Mouse (Mus musculus) lung, embryonic 14.5 days (tissue): ENCODE measurements around the gene Tmprss13. TPM values are rescaled to one million over a fixed set of nuclear protein-coding genes. Genes with fewer than 3 reads are reported as not detected.

ENCODE experiments used
- ATAC-seq: fragments of 200-750 bp; cut with Nextera tagmentation; 2 replicates; pipeline ENCODE4 v1.8.0; 2017; ENCODE audit warnings: mild to moderate bottlenecking, moderate TSS enrichment, moderate library complexity; ENCODE audit not compliant: insufficient read depth
- DNase-seq: peaks from one replicate; pipeline ENCODE4 v3.0.0-alpha.2; 2015
- H3K27ac ChIP-seq: fragments of 300-500 bp; sonication (generic); 2 replicates; pipeline ENCODE4 v1.5.1; 2014; ENCODE audit warnings: low read depth, mild to moderate bottlenecking, moderate library complexity
- H3K27me3 ChIP-seq: fragments of 300-500 bp; sonication (generic); 2 replicates; pipeline ENCODE4 v1.6.1; 2014; ENCODE audit warnings: low read length, control low read depth; ENCODE audit not compliant: insufficient read depth
- H3K36me3 ChIP-seq: fragments of 300-500 bp; sonication (generic); 2 replicates; pipeline ENCODE4 v1.6.1; 2014; ENCODE audit warnings: control low read depth; ENCODE audit not compliant: insufficient read depth
- H3K4me1 ChIP-seq: fragments of 300-500 bp; sonication (generic); 2 replicates; pipeline ENCODE4 v1.6.1; 2014; ENCODE audit warnings: antibody characterized with exemption, control low read depth; ENCODE audit not compliant: insufficient read depth
- H3K4me2 ChIP-seq: fragments of 300-500 bp; sonication (generic); 2 replicates; pipeline ENCODE4 v1.6.1; 2014; ENCODE audit warnings: mild to moderate bottlenecking
- H3K4me3 ChIP-seq: fragments of 300-500 bp; sonication (generic); 2 replicates; pipeline ENCODE4 v1.5.1; 2014; ENCODE audit warnings: low read depth, low read length
- H3K9ac ChIP-seq: fragments of 300-500 bp; sonication (generic); 2 replicates; pipeline ENCODE4 v1.6.1; 2014
- H3K9me3 ChIP-seq: fragments of 300-500 bp; sonication (generic); 2 replicates; pipeline ENCODE4 v1.6.1; 2016; ENCODE audit warnings: low read depth, low read length, control low read depth
- CTCF ChIP-seq: IDR thresholded peaks from 2 replicates; pipeline ENCODE4 v1.5.1; 2016; ENCODE audit warnings: antibody characterized with exemption, low read depth
- WGBS: fragments of 180-500 bp; shearing (Covaris S2); extraction: QIAGEN DNeasy Blood & Tissue Kit; methylation state at CpG from one replicate; pipeline ENCODE4 v1.1.7; 2014; 5-methylcytosine and 5-hydroxymethylcytosine counted together
- polyA plus RNA-seq: library from polyadenylated mRNA; unstranded; fragments of >200 nt; fragmentation: Nextera tagmentation; extraction: Ambion mirVana; gene quantifications from 2 replicates; pipeline ENCODE4 v1.2.1, GENCODE M21; 2014

The Tmprss13 gene
- polyA plus RNA-seq, 1 experiment from 2014 or later, result 0.12 TPM

DNA sequence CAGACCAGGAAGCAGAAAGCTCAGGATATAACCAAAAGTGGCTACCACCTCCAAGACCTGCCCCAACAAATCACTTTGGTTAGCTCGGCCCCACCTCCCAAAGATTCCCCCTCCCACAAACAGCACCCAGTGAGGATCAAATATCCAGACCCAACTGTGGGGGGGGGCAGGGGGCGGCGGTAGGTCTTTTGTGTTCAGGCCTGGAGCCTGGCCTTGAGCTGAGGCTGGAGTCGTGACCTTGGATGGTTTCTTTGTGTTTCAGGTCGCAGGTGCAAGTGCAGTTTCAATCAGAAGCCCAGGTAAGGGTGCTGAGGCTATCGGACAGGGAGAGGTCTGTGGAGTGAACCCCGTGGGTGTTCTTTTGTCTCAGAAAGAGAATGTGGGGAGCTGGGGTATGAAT is 72.4 kb downstream of the Tmprss13 start:
- Histone ChIP-seq H3K4me3 (no peak overlapping the region), H3K9me3 (no peaks in the 10 kb centered on the region), H3K36me3 (peaks cover 8% of the 10 kb centered on the region; the same call in 1 of the 2 replicates), H3K27ac (no peak overlapping the region), H3K4me2 (no peak overlapping the region), H3K9ac (no peak overlapping the region), H3K27me3 (no peaks in the 10 kb centered on the region), H3K4me1 (no peaks in the 10 kb centered on the region)
- DNase-seq (no peak), ATAC-seq (no peak)
- 71% methylated on average over 7 of the region's 7 CpGs for WGBS
- no peak for TF ChIP-seq CTCF

DNA sequence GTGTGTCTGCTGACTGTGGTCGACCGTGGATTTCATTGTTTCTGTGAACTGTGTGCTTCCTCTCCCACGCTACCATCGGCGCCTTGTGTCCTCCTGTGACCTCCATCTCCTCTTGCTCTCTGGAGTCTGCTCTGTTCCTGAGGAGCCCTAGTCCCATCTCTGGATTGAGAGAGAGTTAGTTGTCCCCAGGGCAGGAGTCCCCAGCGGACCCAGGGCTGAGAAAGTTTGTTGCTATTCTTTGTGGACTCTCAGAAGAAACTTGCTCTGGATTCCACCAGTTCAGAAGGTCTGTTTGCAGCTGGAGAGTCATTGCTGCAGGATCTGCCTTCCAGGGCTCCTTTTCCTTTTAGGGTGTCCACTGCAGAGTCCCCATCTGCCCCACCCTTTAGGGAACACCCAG is 76.3 kb downstream of the Tmprss13 start:
- ATAC-seq, result no peak
- no peak for TF ChIP-seq CTCF
- DNase-seq, result no peak
- Histone ChIP-seq H3K4me2 (no peak overlapping the region), H3K27me3 (no peaks in the 10 kb centered on the region), H3K9ac (no peak overlapping the region), H3K9me3 (no peaks in the 10 kb centered on the region), H3K27ac (no peak overlapping the region), H3K36me3 (peaks cover 8% of the 10 kb centered on the region; the same call in 1 of the 2 replicates), H3K4me3 (no peak overlapping the region), H3K4me1 (no peaks in the 10 kb centered on the region)
- WGBS, result 79% methylated on average over 6 of the region's 6 CpGs

DNA sequence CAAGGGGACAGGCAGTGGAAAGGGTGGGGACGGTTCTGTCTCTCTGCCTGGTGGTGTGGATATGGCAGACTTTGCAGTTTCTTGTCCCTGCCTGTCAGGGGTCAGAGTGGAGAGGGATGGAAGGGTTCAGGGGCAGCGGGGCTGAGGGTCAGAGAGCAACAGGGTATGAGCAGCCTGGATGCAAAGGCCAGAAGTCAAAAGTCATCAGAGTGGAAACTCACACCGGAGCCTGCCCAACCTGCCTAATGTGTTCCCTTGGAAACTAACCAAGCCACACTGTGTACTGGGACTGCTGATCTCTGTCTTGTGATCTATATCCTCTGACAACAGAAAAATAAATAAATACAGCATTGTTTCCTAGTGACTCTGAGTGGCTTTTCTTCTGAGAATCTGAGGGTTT is 76.9 kb downstream of the Tmprss13 start:
- Histone ChIP-seq H3K4me1 (no peaks in the 10 kb centered on the region), H3K27me3 (no peaks in the 10 kb centered on the region), H3K9me3 (no peaks in the 10 kb centered on the region), H3K9ac (no peak overlapping the region), H3K4me2 (no peak overlapping the region), H3K36me3 (peaks cover 8% of the 10 kb centered on the region; the same call in 1 of the 2 replicates), H3K4me3 (no peak overlapping the region), H3K27ac (no peak overlapping the region)
- ATAC-seq (no peak), DNase-seq (no peak)
- TF ChIP-seq CTCF, result no peak
- WGBS, result 32% methylated on average over 3 of the region's 3 CpGs

Other genes starting within 250 kb of the Tmprss13 start
- gene Jaml, start 239.9 kb upstream of the Tmprss13 start, polyA plus RNA-seq, result 0.30 and 0.45 TPM in 2 replicates
- gene Scn2b, start 201.3 kb upstream of the Tmprss13 start, polyA plus RNA-seq, result 3.2 and 3.9 TPM in 2 replicates
- gene Scn4b, start 180.7 kb upstream of the Tmprss13 start, polyA plus RNA-seq, result not detected in 2 replicates
- 0.13 TPM in 1 of 2 replicates, not detected in the other for gene BC049352, start 137.1 kb upstream of the Tmprss13 start, polyA plus RNA-seq
- 0.54 and 1.1 TPM in 2 replicates for gene Tmprss4, start 115.0 kb upstream of the Tmprss13 start, polyA plus RNA-seq
- 0.63 and 1.3 TPM in 2 replicates for gene Il10ra, start 50.0 kb upstream of the Tmprss13 start, polyA plus RNA-seq
- 35.6 and 38.1 TPM in 2 replicates for gene Fxyd6, start 51.1 kb downstream of the Tmprss13 start, polyA plus RNA-seq
- gene Fxyd2, start 80.6 kb downstream of the Tmprss13 start, polyA plus RNA-seq, result 1.2 and 1.5 TPM in 2 replicates
- 0.05 and 0.20 TPM in 2 replicates for gene Dscaml1, start 107.5 kb downstream of the Tmprss13 start, polyA plus RNA-seq